Mouse (Mus musculus) embryonic fibroblast, embryonic 13.5 days (primary cell): ENCODE measurements around the gene Rab26.

ENCODE experiments used
- CTCF ChIP-seq: IDR thresholded peaks from 2 replicates; pipeline ENCODE4 v1.5.1; 2011; ENCODE audit warnings: mild to moderate bottlenecking, control low read depth, low read length, moderate library complexity, borderline replicate concordance; ENCODE audit not compliant: insufficient read depth
- POLR2A ChIP-seq: IDR thresholded peaks from 2 replicates; pipeline ENCODE4 v1.6.1; 2011; ENCODE audit warnings: low read depth, mild to moderate bottlenecking, control low read depth, low read length, moderate library complexity

- TF ChIP-seq POLR2A (no peak), CTCF (no peak)
Measured at GRCm38 (mm10) chr17:24573811-24574210, 39.8 kb upstream of the Rab26 start.
